Mouse (Mus musculus) forebrain, postnatal 0 days (tissue): ENCODE measurements around the gene Elmod3. TPM values are rescaled to one million over a fixed set of nuclear protein-coding genes. Genes with fewer than 3 reads are reported as not detected.

Experiments used
- ATAC-seq: fragments of 200-750 bp; cut with Nextera tagmentation; 2 replicates; pipeline ENCODE4 v1.8.0; 2017; ENCODE audit warnings: mild to moderate bottlenecking, moderate library complexity
- DNase-seq: peaks from one replicate; pipeline ENCODE4 v3.0.0-alpha.2; 2015
- H3K27ac ChIP-seq: fragments of 300-500 bp; sonication (generic); 2 replicates; pipeline ENCODE4 v1.5.1; 2014; ENCODE audit warnings: low read depth, mild to moderate bottlenecking, antibody characterized with exemption, low read length, moderate library complexity, mixed read lengths
- H3K27me3 ChIP-seq: fragments of 300-500 bp; sonication (generic); 2 replicates; pipeline ENCODE4 v1.6.1; 2014; ENCODE audit warnings: mild to moderate bottlenecking, low read length, mixed read lengths; ENCODE audit not compliant: insufficient read depth
- H3K36me3 ChIP-seq: fragments of 300-500 bp; sonication (generic); 2 replicates; pipeline ENCODE4 v1.6.1; 2014; ENCODE audit warnings: mild to moderate bottlenecking, moderate library complexity; ENCODE audit not compliant: insufficient read depth
- H3K4me1 ChIP-seq: fragments of 300-500 bp; sonication (generic); 2 replicates; pipeline ENCODE4 v1.6.1; 2014; ENCODE audit warnings: antibody characterized with exemption; ENCODE audit not compliant: insufficient read depth
- H3K4me2 ChIP-seq: fragments of 300-500 bp; sonication (generic); 2 replicates; pipeline ENCODE4 v1.6.1; 2014; ENCODE audit warnings: low read depth, mild to moderate bottlenecking, moderate library complexity
- H3K4me3 ChIP-seq: fragments of 300-500 bp; sonication (generic); 2 replicates; pipeline ENCODE4 v1.5.1; 2014; ENCODE audit warnings: low read depth, low read length, mixed read lengths
- H3K9ac ChIP-seq: fragments of 300-500 bp; sonication (generic); 2 replicates; pipeline ENCODE4 v1.6.1; 2014; ENCODE audit warnings: mild to moderate bottlenecking
- H3K9me3 ChIP-seq: fragments of 300-500 bp; sonication (generic); 2 replicates; pipeline ENCODE4 v1.6.1; 2016; ENCODE audit warnings: low read length
- CTCF ChIP-seq: sonication (generic); IDR thresholded peaks from 2 replicates; pipeline ENCODE4 v1.5.1; 2016; ENCODE audit warnings: antibody characterized with exemption, control low read depth, low read depth
- WGBS: fragments of 180-500 bp; shearing (Covaris S2); extraction: QIAGEN DNeasy Blood & Tissue Kit; methylation state at CpG from one replicate; pipeline ENCODE4 v1.1.7; 2014; 5-methylcytosine and 5-hydroxymethylcytosine counted together
- polyA plus RNA-seq: library from polyadenylated mRNA; unstranded; fragments of >200 nt; fragmentation: Nextera tagmentation; extraction: Ambion mirVana; gene quantifications from 2 replicates; pipeline ENCODE4 v1.2.1, GENCODE M21; 2015
- total RNA-seq: library from RNA; depleted of rRNA; stranded (reverse); fragments of >200 nt; gene quantifications from 2 replicates; pipeline ENCODE4 v1.2.3, GENCODE M21; 2014

Gene Elmod3
- total and polyA plus RNA-seq, 2 experiments from 2014 or later, result 13.1 to 18.3 TPM

DNA sequence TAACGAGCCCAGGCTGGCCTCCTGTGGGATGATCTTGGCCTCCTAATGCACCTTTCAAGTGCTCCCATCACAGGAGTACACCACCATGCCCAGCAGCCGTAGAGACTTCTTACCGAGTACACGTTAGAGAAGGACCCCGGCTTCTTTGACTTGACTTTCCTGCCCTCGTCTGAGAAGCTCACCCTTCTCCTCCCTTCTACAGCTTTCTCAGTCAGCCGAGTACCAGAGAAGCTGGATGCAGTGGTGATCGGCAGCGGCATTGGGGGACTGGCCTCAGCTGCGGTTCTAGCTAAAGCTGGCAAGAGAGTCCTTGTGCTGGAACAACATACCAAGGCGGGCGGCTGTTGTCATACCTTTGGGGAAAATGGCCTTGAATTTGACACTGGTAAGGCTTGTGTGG, 2.6 kb upstream of the Elmod3 start:
- no peak for ATAC-seq
- Histone ChIP-seq H3K36me3 (peaks cover 3% of the 10 kb centered on the region; the same call in 1 of the 2 replicates), H3K9me3 (no peaks in the 10 kb centered on the region), H3K9ac (no peak overlapping the region), H3K4me1 (peaks cover 6% of the 10 kb centered on the region), H3K27ac (no peak overlapping the region), H3K4me2 (no peak overlapping the region), H3K4me3 (no peak overlapping the region), H3K27me3 (no peaks in the 10 kb centered on the region)
- 86% methylated on average over 12 of the region's 12 CpGs for WGBS
- DNase-seq, result no peak
- no peak for TF ChIP-seq CTCF

GRCm38 (mm10) chr6:72600216-72600615, 2.0 kb upstream of the Elmod3 start:
- Histone ChIP-seq H3K4me2 (no peak overlapping the region), H3K9ac (no peak overlapping the region), H3K27me3 (no peaks in the 10 kb centered on the region), H3K27ac (no peak overlapping the region), H3K9me3 (no peaks in the 10 kb centered on the region), H3K4me3 (no peak overlapping the region), H3K36me3 (no peaks in the 10 kb centered on the region), H3K4me1 (peaks cover 6% of the 10 kb centered on the region)
- TF ChIP-seq CTCF, result no peak
- DNase-seq (no peak), ATAC-seq (no peak)
- WGBS, result 75% methylated on average over 6 of the region's 6 CpGs

DNA sequence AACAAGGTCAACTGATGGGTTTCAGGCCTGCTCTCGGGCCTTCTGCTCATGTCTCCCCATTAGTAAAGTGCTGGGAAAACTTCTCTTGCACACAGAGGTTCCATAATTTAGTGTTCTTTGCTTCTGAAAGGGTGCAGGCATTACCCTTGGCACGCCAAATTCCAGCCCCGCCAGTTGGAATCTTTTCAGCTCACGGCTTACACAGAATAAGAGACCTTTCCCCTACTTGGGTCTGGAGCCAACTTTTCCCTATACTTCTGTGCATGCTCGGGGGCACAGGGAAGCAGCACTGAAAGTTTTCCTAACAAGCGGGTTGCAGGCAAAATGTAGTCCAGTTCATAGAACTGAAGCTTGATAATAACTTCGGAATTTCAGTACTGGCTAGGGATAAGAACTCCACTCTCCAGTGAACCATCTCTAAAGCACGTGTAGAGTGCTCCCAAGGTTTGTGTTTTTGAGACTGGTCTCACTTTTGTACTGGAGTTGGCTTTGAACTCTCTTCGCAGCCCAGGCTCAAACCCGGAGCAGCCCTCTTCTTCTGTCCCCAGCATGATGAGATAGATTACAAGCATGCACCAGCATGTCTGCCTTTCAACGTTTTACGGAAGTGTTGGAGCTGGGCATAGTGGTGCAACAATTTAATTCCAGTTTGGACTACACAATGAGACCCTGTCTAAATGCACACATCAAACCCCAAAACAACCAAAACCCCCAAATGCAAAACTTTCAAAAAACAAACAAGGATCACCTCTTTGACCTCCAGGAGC, 761 bp upstream of the Elmod3 start:
- ATAC-seq (peak; percentile 11), DNase-seq (no peak)
- Histone ChIP-seq H3K4me3 (peak overlapping the region; percentile 55), H3K27me3 (no peaks in the 10 kb centered on the region), H3K36me3 (no peaks in the 10 kb centered on the region), H3K4me2 (peak overlapping the region; percentile 61), H3K4me1 (peaks cover 6% of the 10 kb centered on the region), H3K9ac (peak overlapping the region; percentile 56), H3K27ac (peak overlapping the region; percentile 54; the same call in 1 of the 2 replicates), H3K9me3 (no peaks in the 10 kb centered on the region)
- WGBS, result 35% methylated on average over 12 of the region's 12 CpGs
- TF ChIP-seq CTCF, result no peak

DNA sequence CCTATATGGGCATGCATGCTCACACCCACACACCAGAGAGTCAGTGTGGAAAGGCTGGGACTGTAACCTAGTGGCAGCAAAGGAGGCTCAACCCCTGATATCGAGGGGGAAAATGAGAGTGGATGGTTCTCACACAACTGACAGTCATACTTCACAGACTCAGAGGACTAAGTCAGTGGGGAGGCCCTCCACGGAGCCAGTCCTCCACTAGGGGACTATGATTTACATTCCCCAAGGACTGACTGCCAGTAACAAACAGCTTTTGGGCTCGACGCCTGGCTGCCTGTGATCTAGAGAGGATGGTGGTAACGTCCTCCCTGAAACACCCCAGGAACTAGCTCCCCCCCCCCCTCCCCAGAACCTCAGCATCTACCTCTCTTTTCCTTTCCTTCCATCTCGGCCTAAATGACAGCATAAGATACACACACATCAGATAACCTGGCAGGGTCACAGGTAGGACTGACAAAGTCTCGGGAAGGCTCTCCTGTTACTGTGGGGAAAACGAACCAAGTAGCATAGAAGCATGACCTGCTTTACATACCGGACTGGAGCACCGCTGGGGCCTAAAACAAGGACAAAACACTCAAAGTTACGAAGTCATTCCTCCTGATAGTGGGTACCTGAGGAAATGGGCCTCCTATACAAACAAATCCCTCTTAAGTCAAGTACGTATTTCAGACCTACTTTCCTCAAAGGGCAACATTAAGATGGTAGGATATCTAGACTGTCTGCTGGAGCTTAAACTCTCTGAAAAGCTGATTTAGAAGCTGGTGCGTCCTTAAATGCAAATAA, 934 bp downstream of the Elmod3 start:
- Histone ChIP-seq H3K9me3 (no peaks in the 10 kb centered on the region), H3K4me3 (peak overlapping the region; percentile 55), H3K4me2 (peak overlapping the region; percentile 61), H3K9ac (peak overlapping the region; percentile 56), H3K4me1 (peaks cover 6% of the 10 kb centered on the region), H3K27ac (no peak overlapping the region), H3K36me3 (no peaks in the 10 kb centered on the region), H3K27me3 (no peaks in the 10 kb centered on the region)
- 46% methylated on average over 13 of the region's 13 CpGs for WGBS
- TF ChIP-seq CTCF, result peak; percentile 26; the same call in 1 of the 2 replicates
- DNase-seq (peak; percentile 7), ATAC-seq (no peak)

GRCm38 (mm10) chr6:72593914-72594313, 4.3 kb downstream of the Elmod3 start:
- ATAC-seq (no peak), DNase-seq (no peak)
- Histone ChIP-seq H3K9me3 (no peaks in the 10 kb centered on the region), H3K27ac (no peak overlapping the region), H3K4me3 (no peak overlapping the region), H3K4me2 (no peak overlapping the region), H3K4me1 (peaks cover 6% of the 10 kb centered on the region), H3K36me3 (no peaks in the 10 kb centered on the region), H3K27me3 (no peaks in the 10 kb centered on the region), H3K9ac (no peak overlapping the region)
- TF ChIP-seq CTCF, result no peak
- 70% methylated on average over 5 of the region's 5 CpGs for WGBS

- WGBS, result 78% methylated on average over 6 of the region's 6 CpGs
- H3K27me3 ChIP-seq, result no peaks in the 10 kb centered on the region
- DNase-seq, result no peak
Observed at GRCm38 (mm10) chr6:72593011-72593803, 5.0 kb downstream of the Elmod3 start.

More at GRCm38 (mm10) chr6:72593011-72593803, 5.0 kb downstream of the Elmod3 start:
- Histone ChIP-seq H3K4me2 (no peak overlapping the region), H3K9me3 (no peaks in the 10 kb centered on the region), H3K4me1 (peaks cover 6% of the 10 kb centered on the region), H3K27ac (no peak overlapping the region), H3K36me3 (no peaks in the 10 kb centered on the region), H3K4me3 (no peak overlapping the region), H3K9ac (no peak overlapping the region)
- TF ChIP-seq CTCF, result no peak
- no peak for ATAC-seq
